Mouse (Mus musculus) CH12.LX (cell line): ENCODE measurements around the gene Meis2. TPM values are rescaled to one million over a fixed set of nuclear protein-coding genes. Genes with fewer than 3 reads are reported as not detected.

ENCODE experiments used
- DNase-seq: peaks from one replicate; pipeline ENCODE4 v3.0.0-alpha.2; 2013; ENCODE audit errors: extremely low read depth
- H3K27ac ChIP-seq: 2 replicates; pipeline ENCODE4 v1.5.1; 2012; ENCODE audit warnings: low read depth, mild to moderate bottlenecking, control low read depth, moderate library complexity; ENCODE audit not compliant: insufficient read depth
- H3K27me3 ChIP-seq: replicated peaks from 2 replicates; pipeline ENCODE3; 2012; ENCODE audit warnings: inconsistent platforms
- H3K36me3 ChIP-seq, 2 experiments: replicated peaks in 1 of 2; 2 replicates each; pipeline versions ENCODE3 to v1.6.1; 2012; ENCODE audit warnings: inconsistent platforms in 1 of 2, low read length in 1 of 2, mild to moderate bottlenecking in 1 of 2, mixed read lengths in 1 of 2, moderate library complexity in 1 of 2; ENCODE audit not compliant: control insufficient read depth in 1 of 2, insufficient read depth in 1 of 2
- H3K4me1 ChIP-seq, 2 experiments: 2 replicates each; pipeline ENCODE4 v1.6.1; 2012; ENCODE audit warnings: inconsistent platforms in 1 of 2, moderate library complexity in 1 of 2; ENCODE audit not compliant: insufficient read depth in 2 of 2, control insufficient read depth in 1 of 2
- H3K4me2 ChIP-seq: 2 replicates; pipeline ENCODE4 v1.6.1; 2012; ENCODE audit warnings: low read depth, mild to moderate bottlenecking, control low read depth; ENCODE audit not compliant: poor library complexity, insufficient read depth, severe bottlenecking
- H3K4me3 ChIP-seq, 3 experiments: fragments of 150-350 bp in 1 of 3; sonication (generic) in 1 of 3; replicated peaks in 1 of 3; 2 replicates each; pipeline versions ENCODE3 to v1.5.1; 2011 to 2012; ENCODE audit warnings: low read depth in 2 of 3, low read length in 2 of 3, mild to moderate bottlenecking in 2 of 3, moderate library complexity in 2 of 3, control low read depth in 1 of 3, improper control_type of control experiment in 1 of 3, inconsistent platforms in 1 of 3, mixed read lengths in 1 of 3; ENCODE audit not compliant: poor library complexity in 1 of 3
- H3K79me2 ChIP-seq: replicated peaks from 2 replicates; pipeline ENCODE4 v1.6.1; 2012; ENCODE audit warnings: mild to moderate bottlenecking, moderate library complexity; ENCODE audit not compliant: control insufficient read depth, poor library complexity, insufficient read depth, severe bottlenecking; ENCODE audit errors: extremely low read depth
- H3K9ac ChIP-seq: 2 replicates; pipeline ENCODE4 v1.6.1; 2012; ENCODE audit warnings: low read depth, mild to moderate bottlenecking, control low read depth, moderate library complexity; ENCODE audit not compliant: insufficient read depth
- H3K9me3 ChIP-seq: replicated peaks from 2 replicates; pipeline ENCODE3; 2012; ENCODE audit warnings: low read length, inconsistent platforms, mixed read lengths
- CHD2 ChIP-seq: IDR thresholded peaks from 2 replicates; pipeline ENCODE4 v1.6.1; 2011; ENCODE audit warnings: low read length, improper control_type of control experiment
- CTCF ChIP-seq, 2 experiments: IDR thresholded peaks in 1 of 2; conservative IDR thresholded peaks in 1 of 2; 2 replicates each; pipeline ENCODE4 v1.5.1; 2011 to 2012; ENCODE audit warnings: low read depth in 2 of 2, low read length in 2 of 2, improper control_type of control experiment in 1 of 2, inconsistent platforms in 1 of 2, mild to moderate bottlenecking in 1 of 2, moderate library complexity in 1 of 2
- EP300 ChIP-seq: IDR thresholded peaks from 2 replicates; pipeline ENCODE4 v1.6.1; 2011; ENCODE audit warnings: low read length, improper control_type of control experiment
- IRF4 ChIP-seq: IDR thresholded peaks from 2 replicates; pipeline ENCODE4 v1.6.1; 2014; ENCODE audit warnings: low read depth, mild to moderate bottlenecking, inconsistent platforms, low read length, improper control_type of control experiment
- MAFK ChIP-seq: IDR thresholded peaks from 2 replicates; pipeline ENCODE4 v1.6.1; 2011; ENCODE audit warnings: low read length, improper control_type of control experiment; ENCODE audit not compliant: insufficient replicate concordance
- MAX ChIP-seq: IDR thresholded peaks from 2 replicates; pipeline ENCODE4 v1.6.1; 2011; ENCODE audit warnings: low read length, improper control_type of control experiment
- MXI1 ChIP-seq: IDR thresholded peaks from 2 replicates; pipeline ENCODE4 v1.6.1; 2011; ENCODE audit warnings: mild to moderate bottlenecking, low read depth, low read length, improper control_type of control experiment
- MYC ChIP-seq: IDR thresholded peaks from 2 replicates; pipeline ENCODE4 v1.6.1; 2011; ENCODE audit warnings: low read depth, mild to moderate bottlenecking, improper control_type of control experiment, low read length
- NRF1 ChIP-seq: IDR thresholded peaks from 2 replicates; pipeline ENCODE4 v1.6.1; 2014; ENCODE audit warnings: low read depth, mild to moderate bottlenecking, inconsistent platforms, low read length, improper control_type of control experiment, moderate library complexity
- PAX5 ChIP-seq: IDR thresholded peaks from 2 replicates; pipeline ENCODE4 v1.6.1; 2012; ENCODE audit warnings: low read length, inconsistent platforms, mixed read lengths
- POLR2A ChIP-seq: IDR thresholded peaks from 2 replicates; pipeline ENCODE4 v1.6.1; 2011; ENCODE audit warnings: low read depth, mild to moderate bottlenecking, improper control_type of control experiment, low read length
- POLR2AphosphoS2 ChIP-seq: IDR thresholded peaks from 2 replicates; pipeline ENCODE4 v1.6.1; 2011; ENCODE audit warnings: low read depth, low read length, improper control_type of control experiment
- RAD21 ChIP-seq: IDR thresholded peaks from 2 replicates; pipeline ENCODE4 v1.6.1; 2011; ENCODE audit warnings: low read depth, mild to moderate bottlenecking, low read length, improper control_type of control experiment, moderate library complexity
- SIN3A ChIP-seq: IDR thresholded peaks from 2 replicates; pipeline ENCODE4 v1.6.1; 2012; ENCODE audit warnings: low read length, improper control_type of control experiment, inconsistent platforms
- SMC3 ChIP-seq: IDR thresholded peaks from 2 replicates; pipeline ENCODE4 v1.6.1; 2011; ENCODE audit warnings: low read depth, low read length, improper control_type of control experiment
- UBTF ChIP-seq: IDR thresholded peaks from 2 replicates; pipeline ENCODE4 v1.6.1; 2012; ENCODE audit warnings: low read depth, mild to moderate bottlenecking, inconsistent platforms, low read length, improper control_type of control experiment, moderate library complexity
- USF2 ChIP-seq: conservative IDR thresholded peaks from 2 replicates; pipeline ENCODE4 v1.6.1; 2011; ENCODE audit warnings: low read depth, low read length, improper control_type of control experiment
- ZC3H11A ChIP-seq: IDR thresholded peaks from 2 replicates; pipeline ENCODE4 v1.6.1; 2012; ENCODE audit warnings: low read depth, mild to moderate bottlenecking, inconsistent platforms, low read length, improper control_type of control experiment
- ZMIZ1 ChIP-seq: IDR thresholded peaks from 2 replicates; pipeline ENCODE4 v1.6.1; 2012; ENCODE audit warnings: low read depth, mild to moderate bottlenecking, inconsistent platforms, low read length, improper control_type of control experiment
- ZNF384 ChIP-seq: IDR thresholded peaks from 2 replicates; pipeline ENCODE4 v1.6.1; 2012; ENCODE audit warnings: low read depth, low read length, improper control_type of control experiment, inconsistent platforms
- dilution Hi-C: fragments of 300-500 bp; cut with MboI; formaldehyde crosslinking; loops from 2 replicates; pipeline ENCODE4 v1.14.3; 2020; ENCODE audit warnings: low sequenced_read_pairs; ENCODE audit not compliant: extremely low pct_unique_long_range_greater_than_20kb, extremely low pct_ligation_motif_present
- in situ Hi-C: fragments of 300-500 bp; cut with MboI; formaldehyde crosslinking; loops from 3 replicates; pipeline ENCODE4 v1.14.3; 2019; ENCODE audit warnings: low sequenced_read_pairs, low pct_ligation_motif_present, low pct_unique_long_range_greater_than_20kb, mixed read lengths
- polyA plus RNA-seq: library from polyadenylated mRNA; unstranded; fragments of >175 nt; gene quantifications from 2 replicates; pipeline ENCODE4 v1.2.1, GENCODE M21; 2012; ENCODE audit warnings: low read depth; ENCODE audit not compliant: insufficient read length
- total RNA-seq, 2 experiments: library from RNA; depleted of rRNA; stranded (reverse); fragments of 300-350 nt in 1 of 2; fragments of >200 nt in 1 of 2; gene quantifications; 2 replicates each; pipeline ENCODE4 v1.2.3; 2012 to 2014

Meis2 gene
- total and polyA plus RNA-seq, 3 experiments = not detected

GRCm38 (mm10) chr2:115993877-115994276 lies 71.8 kb downstream of the Meis2 start:
- Histone ChIP-seq H3K9me3 (no peaks in the 10 kb centered on the region), H3K27me3 (no peaks in the 10 kb centered on the region), H3K9ac (no peak overlapping the region), H3K4me1 (peaks cover 0 to 7% of the 10 kb centered on the region in 2 experiments; a peak in 2 of 4 replicates), H3K36me3 (no peaks in the 10 kb centered on the region), H3K79me2 (no peaks in the 10 kb centered on the region), H3K4me2 (no peak overlapping the region), H3K4me3 (no peak overlapping the region), H3K27ac (no peak overlapping the region)
- in situ Hi-C loops = no loop called here
- DNase-seq = no peak
- no peak for TF ChIP-seq CTCF (conservative IDR thresholded peaks at IDR 0.05 in 1 of 2, IDR thresholded peaks at IDR 0.05 in 1 of 2; ENCODE audit: low read depth in 2 of 2, low read length in 2 of 2)
- TF ChIP-seq SMC3 = no peak
- no peak for TF ChIP-seq MAFK
- TF ChIP-seq PAX5 = no peak
- TF ChIP-seq MXI1 = no peak
- no peak for TF ChIP-seq IRF4
- TF ChIP-seq POLR2AphosphoS2 = no peak
- TF ChIP-seq UBTF = no peak
- no peak for TF ChIP-seq SIN3A
- dilution Hi-C loops = no loop called here

DNA sequence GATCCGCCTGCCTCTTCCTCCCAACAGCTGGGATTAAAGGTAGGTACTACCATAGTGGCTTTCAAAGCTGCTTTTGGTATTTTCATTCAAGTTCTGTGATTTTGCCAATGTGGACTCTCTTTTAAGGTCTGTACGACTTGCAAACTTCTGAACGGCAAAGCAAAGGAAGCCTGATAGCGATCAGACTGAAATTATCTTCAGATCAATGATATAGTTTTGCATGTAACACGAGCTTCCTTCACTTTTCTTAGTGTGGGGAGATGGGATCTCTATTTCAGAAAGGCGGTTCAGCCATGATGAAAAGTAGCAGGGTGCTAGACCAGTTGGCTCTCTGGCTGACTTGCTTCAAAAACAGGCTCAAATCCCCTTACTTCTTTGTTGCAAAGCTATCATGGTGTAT lies 76.4 kb downstream of the Meis2 start:
- no peaks in the 10 kb centered on the region for H3K27me3 ChIP-seq
- H3K9ac ChIP-seq = no peak overlapping the region
- dilution Hi-C loops = no loop called here

GRCm38 (mm10) chr2:115988448-115988847 lies 77.2 kb downstream of the Meis2 start:
- in situ Hi-C loops (no loop called here), dilution Hi-C loops (no loop called here)
- no peak for DNase-seq

More for the DNA sequence above, 76.4 kb downstream of the Meis2 start:
- no peaks in the 10 kb centered on the region for H3K9me3 ChIP-seq
- no peak overlapping the region for H3K4me3 ChIP-seq
- H3K4me2 ChIP-seq = no peak overlapping the region
- no peak overlapping the region for H3K27ac ChIP-seq
- DNase-seq = no peak
- H3K36me3 ChIP-seq = no peaks in the 10 kb centered on the region
- in situ Hi-C loops = no loop called here
- H3K4me1 ChIP-seq = peaks cover 0 to 7% of the 10 kb centered on the region in 2 experiments; a peak in 2 of 4 replicates
- TF ChIP-seq ZNF384 (no peak), NRF1 (no peak), CHD2 (no peak), IRF4 (no peak), MAFK (no peak), EP300 (no peak), UBTF (no peak), MXI1 (no peak), RAD21 (no peak), ZC3H11A (no peak), USF2 (no peak)
- no peaks in the 10 kb centered on the region for H3K79me2 ChIP-seq

More at GRCm38 (mm10) chr2:115988448-115988847, 77.2 kb downstream of the Meis2 start:
- no peaks in the 10 kb centered on the region for H3K27me3 ChIP-seq
- no peak overlapping the region for H3K4me2 ChIP-seq
- H3K27ac ChIP-seq = no peak overlapping the region
- no peaks in the 10 kb centered on the region for H3K36me3 ChIP-seq
- H3K79me2 ChIP-seq = no peaks in the 10 kb centered on the region
- no peak for TF ChIP-seq MYC
- TF ChIP-seq ZMIZ1 = no peak
- no peak for TF ChIP-seq POLR2A
- no peak for TF ChIP-seq EP300
- TF ChIP-seq ZNF384 = no peak
- no peak for TF ChIP-seq MAX
- no peak for TF ChIP-seq MXI1
- TF ChIP-seq ZC3H11A = no peak
- H3K9me3 ChIP-seq = no peaks in the 10 kb centered on the region
- H3K4me3 ChIP-seq = no peak overlapping the region
- H3K9ac ChIP-seq = no peak overlapping the region
- peaks cover 0 to 7% of the 10 kb centered on the region in 2 experiments; a peak in 2 of 4 replicates for H3K4me1 ChIP-seq
